Mouse (Mus musculus) liver, postnatal 0 days (tissue): ENCODE results near the gene Tbc1d15.

Source experiments
- CTCF ChIP-seq: sonication (generic); IDR thresholded peaks from 2 replicates; pipeline ENCODE4 v1.5.1; 2016; ENCODE audit warnings: antibody characterized with exemption, low read depth
- EP300 ChIP-seq: IDR thresholded peaks from 2 replicates; pipeline ENCODE4 v1.6.1; 2016; ENCODE audit warnings: antibody characterized with exemption, low read depth, mild to moderate bottlenecking

DNA sequence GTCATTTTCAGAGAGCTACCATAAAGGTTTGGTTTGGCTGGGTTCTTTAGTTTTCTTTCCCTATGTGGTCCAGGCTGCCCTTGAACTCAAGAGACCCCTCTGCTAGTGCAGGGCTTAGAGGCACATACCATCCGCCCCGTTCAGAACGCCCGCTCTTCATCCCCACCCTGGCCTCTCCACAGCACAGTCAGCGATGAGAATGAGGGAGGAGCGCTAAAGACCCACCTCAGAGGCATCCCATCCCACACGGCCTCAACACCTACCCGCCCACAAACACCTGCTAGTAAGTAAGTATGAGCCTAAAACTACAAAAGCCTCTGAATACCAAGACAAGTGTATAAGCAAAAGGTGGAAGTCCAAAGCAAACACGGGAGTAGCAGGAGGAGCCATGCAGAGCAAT is 15.8 kb downstream of the Tbc1d15 start:
- TF ChIP-seq CTCF (no peak), EP300 (no peak)
